Mouse (Mus musculus): ENCODE results near the gene Adam17.

DNA sequence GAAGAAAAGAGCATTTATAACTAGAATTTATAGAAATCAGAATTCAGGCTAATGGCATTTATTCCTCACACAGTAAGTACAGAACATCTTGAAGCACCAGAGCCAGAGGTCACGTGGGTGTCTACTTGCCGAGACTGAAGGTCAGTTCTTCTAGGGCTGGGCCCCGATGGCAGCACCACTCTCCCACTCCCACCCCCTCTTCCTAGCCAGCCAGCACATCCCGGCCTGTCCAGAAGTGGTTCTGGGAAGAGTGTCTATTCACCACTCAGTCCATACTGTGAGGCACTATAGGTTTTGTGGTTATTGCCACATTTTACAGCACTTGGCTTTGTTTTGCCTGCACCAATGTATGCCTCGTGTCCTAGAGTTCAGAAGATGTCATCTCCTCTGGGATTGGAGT is 49.3 kb downstream of the Adam17 start:
- TF ChIP-seq CTCF (IDR thresholded peaks at IDR 0.05; ENCODE audit: low read depth) (no peak), EP300 (IDR thresholded peaks at IDR 0.05; ENCODE audit: low read depth) (no peak)
